Mouse (Mus musculus) neural tube, embryonic 10.5 days (tissue): ENCODE measurements around the gene Gprasp1.
"Not testable (repeated sequence)": the region's sequence is repeated elsewhere in the genome, so short reads cannot be mapped to it uniquely, and the experiment has no call there.

Experiments used
- DNase-seq: peaks from one replicate; pipeline ENCODE4 v3.0.0-alpha.2; 2017; ENCODE audit warnings: low spot score; ENCODE audit errors: extremely low spot score

Gprasp1 gene

GRCm38 (mm10) chrX:135835896-135836295 lies 93.4 kb downstream of the Gprasp1 start:
- DNase-seq = not testable (repeated sequence)

DNA sequence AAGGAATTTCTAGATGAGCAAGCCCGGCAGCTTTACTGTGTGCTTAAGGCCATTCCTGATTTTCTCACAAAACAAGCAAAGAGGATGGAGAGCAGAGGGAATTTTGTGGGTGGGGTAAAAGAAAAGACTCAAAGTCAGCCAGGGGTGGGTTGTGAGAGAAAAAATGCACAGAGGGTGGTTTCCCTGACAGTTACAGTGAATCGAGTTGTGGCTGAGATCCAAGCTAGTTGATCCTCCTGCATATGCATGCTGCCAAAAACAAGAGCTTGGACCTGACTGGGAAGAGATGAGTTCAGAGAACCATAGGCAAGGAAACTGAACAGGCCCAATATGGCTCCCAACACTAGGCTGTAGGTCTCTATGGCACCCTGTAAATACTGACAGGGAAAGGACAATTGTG lies 95.4 kb downstream of the Gprasp1 start:
- no peak for DNase-seq

GRCm38 (mm10) chrX:135838521-135839360 lies 96.2 kb downstream of the Gprasp1 start, which contains the start of gene Gprasp2:
TSS of gene Gprasp2 (plus strand) at chrX:135839034.
- DNase-seq = peak; percentile 38

- DNase-seq = peak; percentile 14
Measured at GRCm38 (mm10) chrX:135839397-135840391, 97.2 kb downstream of the Gprasp1 start.
